Mouse (Mus musculus) C2C12 (cell line): ENCODE measurements around the gene Folh1. TPM values are rescaled to one million over a fixed set of nuclear protein-coding genes. Genes with fewer than 3 reads are reported as not detected.
"Not testable (repeated sequence)": the region's sequence is repeated elsewhere in the genome, so short reads cannot be mapped to it uniquely, and the experiment has no call there.

Experiments
- H3K27me3 ChIP-seq: one replicate; pipeline ENCODE4 v1.6.1; 2011; ENCODE audit not compliant: control insufficient read depth, insufficient read depth, insufficient read length
- H3K36me3 ChIP-seq: one replicate; pipeline ENCODE4 v1.6.1; 2011; ENCODE audit not compliant: control insufficient read depth, insufficient read depth
- H3K4me3 ChIP-seq: one replicate; pipeline ENCODE4 v1.5.1; 2011; ENCODE audit warnings: mild to moderate bottlenecking, control low read depth; ENCODE audit not compliant: poor library complexity, insufficient read depth, severe bottlenecking
- H3K79me2 ChIP-seq: one replicate; pipeline ENCODE4 v1.6.1; 2011; ENCODE audit not compliant: control insufficient read depth, insufficient read depth
- H3K79me3 ChIP-seq: one replicate; pipeline ENCODE4 v1.6.1; 2011; ENCODE audit warnings: low read depth, control low read depth
- H3ac ChIP-seq: one replicate; pipeline ENCODE3; 2011; ENCODE audit warnings: low read depth; ENCODE audit not compliant: control insufficient read depth, insufficient read length
- CEBPB ChIP-seq: IDR thresholded peaks from one replicate; pipeline ENCODE4 v1.6.1; 2011; ENCODE audit warnings: low read depth, mild to moderate bottlenecking, control low read depth, moderate library complexity
- CTCF ChIP-seq: IDR thresholded peaks from one replicate; pipeline ENCODE4 v1.5.1; 2011; ENCODE audit not compliant: control insufficient read depth, insufficient read depth, insufficient read length
- FOSL1 ChIP-seq: IDR thresholded peaks from one replicate; pipeline ENCODE4 v1.8.0; 2011; ENCODE audit warnings: mild to moderate bottlenecking, low read length; ENCODE audit not compliant: poor library complexity, insufficient read depth, severe bottlenecking
- MAX ChIP-seq: IDR thresholded peaks from one replicate; pipeline ENCODE4 v1.6.1; 2011; ENCODE audit warnings: mild to moderate bottlenecking, control low read depth
- MYOD1 ChIP-seq: IDR thresholded peaks from one replicate; pipeline ENCODE4 v1.6.1; 2011; ENCODE audit warnings: low read depth; ENCODE audit not compliant: control insufficient read depth, insufficient read length
- MYOG ChIP-seq: IDR thresholded peaks from one replicate; pipeline ENCODE4 v1.6.1; 2011; ENCODE audit not compliant: control insufficient read depth, insufficient read length; ENCODE audit errors: extremely low read depth
- USF1 ChIP-seq: IDR thresholded peaks from one replicate; pipeline ENCODE4 v1.6.1; 2011; ENCODE audit warnings: low read depth, mild to moderate bottlenecking, control low read depth, moderate library complexity
- long read RNA-seq, 2 experiments: library from polyadenylated mRNA; unstranded; transcript quantifications; one replicate each; pipeline ENCODE4 v2.0.0; 2019 to 2020
- polyA plus RNA-seq: library from polyadenylated mRNA; unstranded; fragments of >200 nt; fragmentation: generic; extraction: Trizol; gene quantifications from one replicate; pipeline ENCODE4 v1.2.1, GENCODE M21; 2012; ENCODE audit warnings: missing spikeins

The Folh1 gene
- not detected for polyA plus RNA-seq
- long read RNA-seq, experiment 1 = 0 reads
- long read RNA-seq, experiment 2 = 0 reads

DNA sequence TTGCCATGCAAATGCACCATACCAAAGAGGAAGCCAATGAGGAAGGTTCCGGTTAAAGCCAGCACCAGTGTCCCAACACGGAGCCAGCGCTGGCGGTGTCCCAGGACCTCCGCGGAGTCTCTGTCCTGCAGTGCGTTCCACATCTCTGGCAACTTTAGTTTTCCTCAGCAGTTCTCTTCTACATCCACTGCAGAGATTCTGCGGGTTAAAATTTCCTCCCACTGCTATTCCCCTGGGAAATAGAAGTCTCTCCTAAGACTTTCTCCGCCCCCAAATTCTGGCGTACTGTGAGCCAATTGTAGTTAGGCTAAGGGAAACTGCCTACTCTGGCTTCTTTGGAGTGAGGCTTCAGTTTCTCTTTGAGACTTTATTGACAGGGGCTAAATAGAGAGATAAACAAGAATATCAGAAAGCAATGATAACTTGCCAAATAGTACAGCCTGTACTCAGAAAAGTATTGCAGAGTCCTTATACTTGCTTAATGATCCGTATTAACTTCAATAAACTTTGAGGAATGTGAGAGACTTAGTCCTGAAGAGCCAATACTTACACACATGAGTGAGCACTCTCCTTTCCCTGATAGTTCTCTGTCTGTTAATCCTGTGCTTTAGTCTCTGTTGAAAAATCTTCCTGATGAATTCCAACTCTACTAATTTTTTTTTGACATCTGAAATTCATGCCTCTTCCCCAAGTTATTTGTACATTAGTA, at the start of gene Folh1:
Gene Folh1, minus strand, starts transcription at position 327 of the 709 bp plus-strand sequence.
- Histone ChIP-seq H3K4me3 (no peak within 1 kb of the TSS), H3ac (no peak within 1 kb of the TSS), H3K79me3 (no peaks in the 10 kb centered on the region)

DNA sequence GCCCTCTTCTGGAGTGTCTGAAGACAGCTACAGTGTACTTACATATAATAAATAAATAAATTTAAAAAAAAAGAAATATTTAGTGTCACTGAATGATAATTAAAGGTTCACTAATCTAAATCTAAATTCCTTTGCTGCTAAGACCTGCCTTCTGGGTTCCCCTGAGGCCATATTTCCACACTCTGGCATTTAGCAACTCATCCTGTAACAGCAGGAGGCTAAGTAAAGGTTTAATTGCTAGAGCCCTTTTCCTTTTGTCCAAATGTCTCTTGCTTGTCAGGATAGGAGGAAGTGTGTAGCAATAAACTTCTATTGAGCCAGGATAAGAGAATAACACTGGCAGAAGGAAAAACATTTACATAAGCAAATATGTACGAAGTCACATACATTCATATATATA, 40.7 kb upstream of the Folh1 start:
- TF ChIP-seq MYOG (no peak), CTCF (no peak), FOSL1 (no peak), CEBPB (no peak), MAX (no peak), USF1 (no peak), MYOD1 (no peak)
- H3K79me3 ChIP-seq = no peaks in the 10 kb centered on the region
- H3K36me3 ChIP-seq = no peaks in the 10 kb centered on the region
- no peaks in the 10 kb centered on the region for H3K27me3 ChIP-seq
- H3K79me2 ChIP-seq = no peaks in the 10 kb centered on the region
- no peak overlapping the region for H3ac ChIP-seq
- H3K4me3 ChIP-seq = no peak overlapping the region

More for the DNA sequence above, at the start of gene Folh1:
- Histone ChIP-seq H3K36me3 (no peaks in the 10 kb centered on the region), H3K27me3 (no peaks in the 10 kb centered on the region), H3K79me2 (no peaks in the 10 kb centered on the region)
- TF ChIP-seq MYOG (no peak), FOSL1 (no peak), CEBPB (no peak)

DNA sequence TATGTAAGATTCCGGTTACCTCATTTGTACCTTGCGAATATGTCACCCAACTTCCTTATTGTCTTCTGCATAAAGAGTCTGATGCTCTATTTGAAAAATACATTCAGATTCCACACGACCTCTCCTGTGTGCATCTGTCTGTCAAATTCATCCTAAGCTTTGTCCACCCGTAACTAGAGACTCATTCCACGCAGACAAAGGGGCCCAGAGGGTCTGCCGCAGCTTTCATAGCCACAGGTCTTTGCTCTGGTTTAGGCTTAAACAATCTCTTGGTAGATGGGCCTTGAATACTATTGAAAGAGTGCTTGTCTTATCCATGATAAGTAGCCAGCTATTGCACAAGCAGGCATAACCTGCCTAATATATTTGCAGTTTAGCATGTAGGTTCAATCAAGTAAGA, 40.0 kb upstream of the Folh1 start:
- H3K79me2 ChIP-seq, H3ac ChIP-seq, H3K36me3 ChIP-seq, H3K27me3 ChIP-seq, H3K4me3 ChIP-seq, H3K79me3 ChIP-seq: not testable (repeated sequence)

DNA sequence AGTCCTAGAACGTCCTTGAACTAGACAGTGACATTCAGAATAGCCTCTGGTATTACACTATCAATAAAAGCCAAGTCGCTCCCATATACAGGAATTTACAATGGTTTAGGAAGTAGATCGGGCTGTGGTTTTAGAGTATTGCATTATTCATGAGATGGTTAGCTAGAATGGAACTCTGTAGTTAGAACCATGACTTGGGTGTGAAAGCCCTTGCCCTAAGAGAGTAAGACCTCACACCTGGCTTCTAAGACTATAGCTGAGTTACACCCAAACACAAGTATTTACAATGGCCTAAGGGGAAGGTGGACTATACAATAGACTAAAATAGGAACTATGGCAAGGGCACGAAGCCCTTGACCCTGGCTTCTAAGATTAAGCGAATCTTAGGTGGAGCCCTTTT, 39.5 kb upstream of the Folh1 start:
- not testable (repeated sequence) for H3ac ChIP-seq, H3K79me2 ChIP-seq, H3K27me3 ChIP-seq, H3K79me3 ChIP-seq, H3K36me3 ChIP-seq, H3K4me3 ChIP-seq

DNA sequence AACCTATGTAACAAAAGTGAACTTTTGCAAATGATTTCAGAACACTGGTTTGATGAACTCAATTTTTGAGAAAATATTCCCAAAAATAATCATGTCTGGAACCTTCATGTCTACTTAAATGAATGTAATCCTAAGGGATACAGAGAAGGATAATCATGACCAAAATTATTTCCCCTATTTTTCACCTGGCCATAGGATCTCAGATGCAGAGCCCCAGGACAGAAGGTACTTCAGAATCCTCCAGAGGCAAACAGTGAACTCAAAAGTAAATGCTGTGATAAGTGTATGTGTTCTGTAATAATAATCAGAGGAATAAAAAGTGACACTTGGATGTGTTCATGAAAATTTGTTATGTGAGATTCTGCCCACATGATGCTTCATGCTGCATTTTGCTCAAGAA, 19.0 kb upstream of the Folh1 start, which contains the start of gene Vmn2r77:
Gene Vmn2r77, plus strand, starts transcription at position 301 of the 400 bp plus-strand sequence.
- H3K27me3 ChIP-seq = no peaks in the 10 kb centered on the region
- no peaks in the 10 kb centered on the region for H3K79me3 ChIP-seq
- H3ac ChIP-seq = no peak within 1 kb of the TSS
- TF ChIP-seq CEBPB (no peak), USF1 (no peak), MYOD1 (no peak), CTCF (no peak), MAX (no peak), FOSL1 (no peak), MYOG (no peak)
- no peaks in the 10 kb centered on the region for H3K79me2 ChIP-seq
- H3K4me3 ChIP-seq = no peak within 1 kb of the TSS
- H3K36me3 ChIP-seq = no peaks in the 10 kb centered on the region

DNA sequence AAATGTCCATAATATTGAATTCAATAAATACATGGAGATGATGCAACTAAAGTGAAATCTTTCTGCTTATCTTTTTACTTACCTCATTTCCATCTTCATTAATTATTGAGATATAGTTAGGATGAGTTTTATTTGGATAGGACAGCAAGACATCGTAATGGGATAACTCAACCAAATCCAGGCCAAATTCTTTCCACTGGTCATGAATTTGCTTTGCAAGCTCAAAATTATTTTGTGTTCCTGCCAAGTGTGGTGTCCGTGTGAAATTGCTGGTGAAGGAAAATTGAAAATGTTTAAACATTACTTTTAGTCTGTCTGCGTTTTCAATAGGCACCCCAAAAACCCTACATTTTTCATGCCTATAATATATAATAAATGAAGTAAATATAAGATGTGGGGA, 4.1 kb downstream of the Folh1 start:
- TF ChIP-seq MAX (no peak), CEBPB (no peak), MYOG (no peak), USF1 (no peak)
- H3K36me3 ChIP-seq = no peaks in the 10 kb centered on the region

GRCm38 (mm10) chr7:86764628-86765027, 11.1 kb downstream of the Folh1 start:
- no peak overlapping the region for H3ac ChIP-seq
- no peak for TF ChIP-seq FOSL1
- no peak overlapping the region for H3K4me3 ChIP-seq
- no peaks in the 10 kb centered on the region for H3K79me3 ChIP-seq
- no peaks in the 10 kb centered on the region for H3K27me3 ChIP-seq
- H3K79me2 ChIP-seq = no peaks in the 10 kb centered on the region
- H3K36me3 ChIP-seq = no peaks in the 10 kb centered on the region

More for the DNA sequence above, 4.1 kb downstream of the Folh1 start:
- Histone ChIP-seq H3K79me3 (no peaks in the 10 kb centered on the region), H3K79me2 (no peaks in the 10 kb centered on the region), H3K4me3 (no peak overlapping the region), H3ac (no peak overlapping the region), H3K27me3 (no peaks in the 10 kb centered on the region)
